Mouse (Mus musculus) small intestine, adult 2 months (tissue): ENCODE data around the gene Cs.

Experiments used
- CTCF ChIP-seq: fragments of 200-500 bp; IDR thresholded peaks from 2 replicates; pipeline ENCODE4 v1.5.1; 2012; ENCODE audit warnings: low read depth, mild to moderate bottlenecking, control low read depth, inconsistent platforms, low read length, moderate library complexity, mixed read lengths; ENCODE audit not compliant: insufficient replicate concordance, insufficient read length; ENCODE audit errors: extremely low read depth
- POLR2A ChIP-seq: fragments of 200-500 bp; IDR thresholded peaks from 2 replicates; pipeline ENCODE4 v1.6.1; 2012; ENCODE audit warnings: low read depth, mild to moderate bottlenecking, control low read depth, inconsistent platforms, low read length, moderate library complexity

- no peak for TF ChIP-seq CTCF
- no peak for TF ChIP-seq POLR2A
Observed at GRCm38 (mm10) chr10:128298243-128298642, 39.3 kb upstream of the Cs start.
